Mouse (Mus musculus): ENCODE results near the gene Atad5.

Atad5 gene

GRCm38 (mm10) chr11:80183705-80184255 is 94.6 kb downstream of the Atad5 start, which contains the start of gene Rnf135:
Rnf135 (plus strand) TSS chr11:80183851.
- peak; percentile 59 for DNase-seq

DNA sequence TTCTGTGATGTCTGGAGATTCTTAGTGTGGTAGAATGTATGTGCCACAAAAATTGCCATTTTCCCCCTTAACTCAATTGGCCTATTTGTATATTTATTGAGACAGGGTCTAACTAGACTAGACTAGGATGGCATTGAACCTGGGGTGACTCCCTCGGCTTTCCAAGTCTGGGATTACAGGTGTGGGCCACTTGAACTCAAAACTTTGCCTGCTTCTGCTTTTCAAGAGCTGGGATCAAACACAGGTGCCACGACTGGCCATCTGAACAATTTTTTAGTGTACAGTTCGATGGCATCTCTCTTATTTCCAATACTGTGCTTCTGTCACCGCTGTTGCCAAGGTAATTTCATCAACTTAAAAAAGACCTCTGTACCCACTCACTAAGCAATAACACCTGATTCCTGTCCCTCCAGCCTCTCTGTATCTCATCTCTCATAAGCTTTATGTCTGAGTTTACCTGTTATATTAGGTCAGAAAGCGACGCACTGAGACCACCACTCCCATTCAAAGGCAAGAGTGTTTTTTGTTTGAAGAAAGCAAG is 95.4 kb downstream of the Atad5 start:
- no peak for DNase-seq

Data from thymus, postnatal 36 days (tissue).